ENCODE assay signal across 8 mouse cellular contexts in genomic region chr10:86302761-86303494, GRCm38 (mm10). TPM values are rescaled to one million over a fixed set of nuclear protein-coding genes. Genes with fewer than 3 reads are reported as not detected.
DNase-seq lines count a peak whose midpoint lies in the region; ATAC-seq and TF ChIP-seq lines count a peak whose summit lies in the region.

No protein-coding gene starts in this region.

- TF ChIP-seq POLR2A in brain, embryonic 14.5 days (IDR thresholded peaks at IDR 0.05; ENCODE audit: borderline replicate concordance, extremely low read depth, insufficient read depth, insufficient read length, poor library complexity, severe bottlenecking): no peak
- TF ChIP-seq POLR2A in embryonic fibroblast, embryonic 13.5 days (IDR thresholded peaks at IDR 0.05; ENCODE audit: low read depth, low read length): no peak

- peak overlapping the region; percentile 71; the same call in 1 of the 2 replicates for H3K4me3 ChIP-seq in embryonic fibroblast, embryonic 13.5 days (ENCODE audit: insufficient read depth, low read length)
- peak overlapping the region; percentile 83 for H3K4me3 ChIP-seq in heart, embryonic 12.5 days
- H3K4me3 ChIP-seq in kidney, embryonic 16.5 days (ENCODE audit: low read length): peak overlapping the region; percentile 68
- peak overlapping the region; percentile 52 for H3K4me3 ChIP-seq in midbrain, postnatal 0 days (ENCODE audit: low read depth, low read length)

- TF ChIP-seq CTCF in brain, embryonic 14.5 days (IDR thresholded peaks at IDR 0.05; ENCODE audit: borderline replicate concordance, extremely low read depth, insufficient read depth, insufficient read length): peak; percentile 73
- peak; percentile 89 for TF ChIP-seq CTCF in embryonic fibroblast, embryonic 13.5 days (IDR thresholded peaks at IDR 0.05; ENCODE audit: borderline replicate concordance, insufficient read depth, low read length)
- TF ChIP-seq CTCF in midbrain, postnatal 0 days (IDR thresholded peaks at IDR 0.05): peak; percentile 82

- no peaks in the 10 kb centered on the region for H3K27me3 ChIP-seq in heart, embryonic 12.5 days (replicated peaks)
- H3K27me3 ChIP-seq in kidney, embryonic 16.5 days (ENCODE audit: insufficient read depth, low read length): peaks cover 10% of the 10 kb centered on the region; the same call in 1 of the 2 replicates
- no peaks in the 10 kb centered on the region for H3K27me3 ChIP-seq in midbrain, postnatal 0 days (ENCODE audit: insufficient read depth, low read length)

- DNase-seq in 3134 (ENCODE audit: extremely low read depth, insufficient read length, low spot score) (peak; percentile 84), liver (peak; percentile 79)
- peak; percentile 87 for DNase-seq in brain, embryonic 14.5 days (ENCODE audit: low read depth)
- DNase-seq in midbrain, postnatal 0 days (ENCODE audit: low spot score): peak; percentile 87
- DNase-seq in testis, postnatal 10 days (ENCODE audit: low spot score): peak; percentile 81

- peaks cover 10% of the 10 kb centered on the region; the same call in 1 of the 2 replicates for H3K4me1 ChIP-seq in embryonic fibroblast, embryonic 13.5 days (ENCODE audit: control insufficient read depth, insufficient read depth, low read length)
- H3K4me1 ChIP-seq in heart, embryonic 12.5 days (replicated peaks): peaks cover 33% of the 10 kb centered on the region
- H3K4me1 ChIP-seq in kidney, embryonic 16.5 days (ENCODE audit: insufficient read depth, low read length): peaks cover 32% of the 10 kb centered on the region
- H3K4me1 ChIP-seq in midbrain, postnatal 0 days (ENCODE audit: insufficient read depth, low read length): peaks cover 18% of the 10 kb centered on the region; the same call in 1 of the 2 replicates

- WGBS in heart, embryonic 12.5 days: 21% methylated on average over 8 of the region's 8 CpGs
- WGBS in kidney, embryonic 16.5 days: 23% methylated on average over 8 of the region's 8 CpGs
- WGBS in midbrain, postnatal 0 days: 14% methylated on average over 8 of the region's 8 CpGs

- no peaks in the 10 kb centered on the region for H3K9me3 ChIP-seq in heart, embryonic 12.5 days (replicated peaks)
- no peaks in the 10 kb centered on the region for H3K9me3 ChIP-seq in kidney, embryonic 16.5 days (ENCODE audit: low read length)
- H3K9me3 ChIP-seq in midbrain, postnatal 0 days (ENCODE audit: low read length): no peaks in the 10 kb centered on the region

- H3K9ac ChIP-seq in heart, embryonic 12.5 days: peak overlapping the region; percentile 63
- H3K9ac ChIP-seq in kidney, embryonic 16.5 days (replicated peaks; ENCODE audit: low read length): peak overlapping the region; percentile 43
- H3K9ac ChIP-seq in midbrain, postnatal 0 days (replicated peaks; ENCODE audit: low read length, poor library complexity, severe bottlenecking): 0 out of 2 replicates have a peak overlapping the region, but pooled peaks have one; percentile 24

- ATAC-seq in heart, embryonic 12.5 days (ENCODE audit: insufficient number of reproducible peaks, low FRiP score): peak; percentile 61
- ATAC-seq in kidney, embryonic 16.5 days (ENCODE audit: low FRiP score, low TSS enrichment): peak; percentile 37; the same call in 1 of the 2 replicates
- ATAC-seq in midbrain, postnatal 0 days (ENCODE audit: low FRiP score): peak; percentile 51

- 0 out of 2 replicates have a peak overlapping the region, but pooled peaks have one; percentile 72 for H3K27ac ChIP-seq in embryonic fibroblast, embryonic 13.5 days (ENCODE audit: insufficient read depth, low read length)
- peak overlapping the region; percentile 87 for H3K27ac ChIP-seq in heart, embryonic 12.5 days (ENCODE audit: poor library complexity, severe bottlenecking)
- peak overlapping the region; percentile 82; the same call in 1 of the 2 replicates for H3K27ac ChIP-seq in kidney, embryonic 16.5 days (ENCODE audit: low read length)
- peak overlapping the region; percentile 47; the same call in 1 of the 2 replicates for H3K27ac ChIP-seq in midbrain, postnatal 0 days (ENCODE audit: low read depth, low read length)

- peaks cover 19% of the 10 kb centered on the region for H3K36me3 ChIP-seq in heart, embryonic 12.5 days
- H3K36me3 ChIP-seq in kidney, embryonic 16.5 days (ENCODE audit: insufficient read depth, low read length): 0 out of 2 replicates have a peak, but pooled peaks cover under 1% of the 10 kb centered on the region
- H3K36me3 ChIP-seq in midbrain, postnatal 0 days (ENCODE audit: insufficient read depth, low read length): no peaks in the 10 kb centered on the region; the same call in 1 of the 2 replicates

- H3K4me2 ChIP-seq in heart, embryonic 12.5 days: peak overlapping the region; percentile 95
- peak overlapping the region; percentile 90 for H3K4me2 ChIP-seq in kidney, embryonic 16.5 days (replicated peaks; ENCODE audit: low read depth, low read length)
- peak overlapping the region; percentile 71 for H3K4me2 ChIP-seq in midbrain, postnatal 0 days (ENCODE audit: low read depth, low read length, poor library complexity, severe bottlenecking)

RNA-seq across cellular contexts. Expression of gene Timp3, which starts 2.8 kb away (rescaled TPM):
- 13.4 and 22.8 TPM in 2 replicates for polyA plus RNA-seq in brain, embryonic 14.5 days (2012; rRNA removed)
- polyA plus RNA-seq in embryonic fibroblast, embryonic 13.5 days (2011; ENCODE audit: insufficient read length, low read depth, missing spikeins): 657 and 704 TPM in 2 replicates
- polyA plus RNA-seq in heart, embryonic 12.5 days (2016; fragmentation: Nextera tagmentation; extraction: Ambion mirVana): 70.8 and 71.5 TPM in 2 replicates
- polyA plus RNA-seq in kidney, embryonic 16.5 days (2015; fragmentation: Nextera tagmentation; extraction: Ambion mirVana): 114 TPM in 2 replicates
- 105 and 133 TPM in 2 replicates for total RNA-seq in midbrain, postnatal 0 days (2014; rRNA removed)
- 39.1 and 47.3 TPM in 2 replicates for polyA plus RNA-seq in midbrain, postnatal 0 days (2015; fragmentation: Nextera tagmentation; extraction: Ambion mirVana)

Comparison
In these comparisons a context has a peak if more than half of its experiments do, and no peak if none do; other contexts are left out.
1. Peak in every context shown above with its lines: DNase-seq, ATAC-seq, H3K4me3 ChIP-seq and H3K27ac ChIP-seq.